Mouse (Mus musculus): ENCODE measurements at regions not wholly inside any gene's neighbourhood (a gene's known extent, or its start where the extent isn't known, plus 50 kb on each side); places are given as distances from the start of the nearest gene placed in this dataset.

DNA sequence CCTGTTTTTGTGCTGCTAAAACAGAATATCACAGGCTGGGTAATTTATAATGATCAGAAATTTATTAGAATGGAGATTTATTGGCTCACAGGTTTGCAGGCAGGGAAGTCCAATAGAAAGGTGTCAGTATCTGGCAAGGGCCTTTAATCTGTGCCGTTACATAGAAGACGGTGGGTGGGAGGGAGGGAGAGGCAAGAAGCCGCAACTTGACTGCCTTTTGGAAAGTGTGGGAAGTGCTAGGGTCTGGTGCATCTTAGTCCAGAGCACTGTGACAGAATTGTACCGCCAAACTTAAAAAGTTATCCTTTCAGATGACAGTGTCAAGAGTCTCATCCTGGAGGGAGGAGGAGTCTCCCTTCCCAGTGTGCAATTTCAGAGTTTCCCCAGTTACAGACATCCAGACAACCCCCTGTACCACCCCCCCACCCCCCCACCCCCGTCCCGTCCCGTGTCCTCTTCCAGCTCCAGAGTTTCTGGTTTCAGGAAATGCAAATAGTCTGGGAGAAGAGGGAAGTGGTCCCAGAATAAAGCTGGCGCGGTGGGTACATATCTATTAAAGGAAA, 261.4 kb upstream of the Mpped2 start:
- no peaks in the 10 kb centered on the region for H3K27me3 ChIP-seq (ENCODE audit: control insufficient read depth, insufficient read depth, low read length)
- H3K36me3 ChIP-seq (ENCODE audit: control insufficient read depth, insufficient read depth, low read length): no peaks in the 10 kb centered on the region
- intact Hi-C loops (cut with DNase I): loop anchor here (1.0 kb wide), 1 partner anchor 524 kb away; no protein-coding TSS in a partner anchor
- 12% methylated on average over 9 of the region's 9 CpGs for WGBS
- no peak overlapping the region for H3K4me3 ChIP-seq
- no peak overlapping the region for H3K9ac ChIP-seq (ENCODE audit: low read depth, low read length)
- no peaks in the 10 kb centered on the region for H3K79me2 ChIP-seq (replicated peaks; ENCODE audit: control insufficient read depth, insufficient read depth, low read length)
- H3K27ac ChIP-seq: no peak overlapping the region
- no peak for DNase-seq
- no peak for TF ChIP-seq EP300 (IDR thresholded peaks at IDR 0.05; ENCODE audit: insufficient read depth, low read depth, low read length)
- no peak for TF ChIP-seq POLR2A (IDR thresholded peaks at IDR 0.05; ENCODE audit: insufficient read depth, low read depth, low read length)
- no peak for TF ChIP-seq CTCF (IDR thresholded peaks at IDR 0.05)
- no peaks in the 10 kb centered on the region for H3K4me1 ChIP-seq (ENCODE audit: control insufficient read depth, insufficient read depth, low read length)

DNA sequence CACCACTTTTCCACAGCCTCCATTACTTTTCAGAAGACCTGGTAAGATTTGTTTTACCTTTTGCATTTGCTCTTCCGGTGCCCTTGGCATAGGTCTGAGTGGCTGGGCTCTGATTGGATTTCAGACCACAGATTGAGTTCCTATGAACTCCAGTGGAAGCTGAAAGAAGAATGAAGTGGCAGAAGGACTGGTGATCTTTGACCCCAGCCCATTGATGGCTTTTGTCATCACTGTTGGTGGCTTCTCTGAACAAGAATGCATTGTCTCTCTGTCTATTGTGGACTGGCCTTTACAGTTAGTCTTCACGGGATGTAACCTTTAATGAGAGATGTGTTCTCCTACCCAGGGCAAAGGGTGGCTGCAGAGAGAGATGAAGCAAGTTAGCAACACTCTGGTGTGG, 256.9 kb upstream of the Mpped2 start:
- H3K27me3 ChIP-seq (ENCODE audit: control insufficient read depth, insufficient read depth, low read length): no peaks in the 10 kb centered on the region
- TF ChIP-seq EP300 (IDR thresholded peaks at IDR 0.05; ENCODE audit: insufficient read depth, low read depth, low read length) (no peak), POLR2A (IDR thresholded peaks at IDR 0.05; ENCODE audit: insufficient read depth, low read depth, low read length) (no peak), CTCF (IDR thresholded peaks at IDR 0.05) (no peak)
- no peaks in the 10 kb centered on the region for H3K36me3 ChIP-seq (ENCODE audit: control insufficient read depth, insufficient read depth, low read length)
- DNase-seq: no peak
- H3K79me2 ChIP-seq (replicated peaks; ENCODE audit: control insufficient read depth, insufficient read depth, low read length): no peaks in the 10 kb centered on the region
- no peaks in the 10 kb centered on the region for H3K4me1 ChIP-seq (ENCODE audit: control insufficient read depth, insufficient read depth, low read length)
- no peak overlapping the region for H3K9ac ChIP-seq (ENCODE audit: low read depth, low read length)
- H3K27ac ChIP-seq: no peak overlapping the region
- intact Hi-C loops (cut with DNase I): no loop called here
- 82% methylated on average over 2 of the region's 2 CpGs for WGBS
- no peak overlapping the region for H3K4me3 ChIP-seq

DNA sequence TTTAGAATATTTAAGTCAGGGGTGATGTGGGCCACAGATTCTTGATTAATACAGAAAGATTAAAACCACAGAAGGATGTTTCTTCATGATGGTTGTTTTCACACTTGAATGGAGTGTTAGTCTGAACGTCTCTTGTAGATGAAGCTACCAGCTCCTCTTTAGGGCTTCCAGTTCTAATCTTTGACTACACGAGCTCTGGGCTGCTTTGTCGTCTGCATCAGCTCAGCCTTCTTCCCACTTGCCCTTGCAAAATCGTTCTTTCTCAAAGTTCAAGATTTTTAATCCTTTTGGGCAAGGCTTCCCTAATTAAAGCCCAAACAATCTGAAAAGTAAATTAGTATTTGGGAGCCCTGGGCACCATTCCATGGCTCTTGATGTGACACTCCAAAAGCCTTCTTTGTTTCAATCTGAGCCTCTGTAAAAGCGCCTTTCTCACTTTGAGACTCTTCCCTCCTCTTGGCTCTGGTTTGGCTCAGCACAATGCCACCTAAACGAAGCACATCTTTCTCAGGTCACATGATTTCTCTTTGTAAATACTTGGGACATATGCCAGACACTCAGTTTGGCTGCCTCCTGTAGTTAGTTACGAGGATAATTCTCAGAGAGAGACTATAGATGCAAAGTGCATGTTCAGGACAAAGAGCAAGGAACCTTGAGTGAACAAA, 238.6 kb upstream of the Mpped2 start:
- Histone ChIP-seq H3K9ac (ENCODE audit: low read depth, low read length) (no peak overlapping the region), H3K27ac (no peak overlapping the region), H3K27me3 (ENCODE audit: control insufficient read depth, insufficient read depth, low read length) (no peaks in the 10 kb centered on the region), H3K79me2 (replicated peaks; ENCODE audit: control insufficient read depth, insufficient read depth, low read length) (no peaks in the 10 kb centered on the region), H3K36me3 (ENCODE audit: control insufficient read depth, insufficient read depth, low read length) (no peaks in the 10 kb centered on the region), H3K4me3 (no peak overlapping the region), H3K4me1 (ENCODE audit: control insufficient read depth, insufficient read depth, low read length) (no peaks in the 10 kb centered on the region)
- DNase-seq: no peak
- intact Hi-C loops (cut with DNase I): no loop called here
- TF ChIP-seq CTCF (IDR thresholded peaks at IDR 0.05) (no peak), EP300 (IDR thresholded peaks at IDR 0.05; ENCODE audit: insufficient read depth, low read depth, low read length) (no peak), POLR2A (IDR thresholded peaks at IDR 0.05; ENCODE audit: insufficient read depth, low read depth, low read length) (no peak)
- 64% methylated on average over 7 of the region's 7 CpGs for WGBS

DNA sequence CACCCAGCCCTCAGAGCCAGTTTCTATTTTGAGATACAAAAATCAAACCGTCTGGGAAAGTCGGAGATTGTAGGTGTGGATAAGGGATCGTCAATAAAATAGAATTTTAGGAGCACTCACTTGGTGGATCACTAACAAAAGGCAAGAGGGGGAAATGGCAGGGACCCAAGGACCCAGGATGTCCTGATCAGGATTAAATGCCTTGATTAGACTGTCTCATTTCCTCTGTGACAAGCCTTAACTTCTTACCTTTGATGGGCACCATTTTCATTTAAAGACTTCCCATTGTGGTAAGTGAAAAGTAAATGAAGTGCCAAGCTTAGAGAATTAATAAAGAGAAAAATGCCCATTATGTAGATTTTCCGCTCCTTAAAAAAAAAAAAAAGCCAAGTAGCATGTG, 238.0 kb upstream of the Mpped2 start:
- TF ChIP-seq EP300 (IDR thresholded peaks at IDR 0.05; ENCODE audit: insufficient read depth, low read depth, low read length) (no peak), POLR2A (IDR thresholded peaks at IDR 0.05; ENCODE audit: insufficient read depth, low read depth, low read length) (no peak), CTCF (IDR thresholded peaks at IDR 0.05) (no peak)
- whole genome bisulfite sequencing: 77% methylated on average over 4 of the region's 4 CpGs
- H3K4me1 ChIP-seq (ENCODE audit: control insufficient read depth, insufficient read depth, low read length): no peaks in the 10 kb centered on the region
- no peak overlapping the region for H3K27ac ChIP-seq
- H3K79me2 ChIP-seq (replicated peaks; ENCODE audit: control insufficient read depth, insufficient read depth, low read length): no peaks in the 10 kb centered on the region
- H3K9ac ChIP-seq (ENCODE audit: low read depth, low read length): no peak overlapping the region
- H3K36me3 ChIP-seq (ENCODE audit: control insufficient read depth, insufficient read depth, low read length): no peaks in the 10 kb centered on the region
- no peaks in the 10 kb centered on the region for H3K27me3 ChIP-seq (ENCODE audit: control insufficient read depth, insufficient read depth, low read length)
- no peak overlapping the region for H3K4me3 ChIP-seq
- DNase-seq: no peak
- intact Hi-C loops (cut with DNase I): no loop called here

DNA sequence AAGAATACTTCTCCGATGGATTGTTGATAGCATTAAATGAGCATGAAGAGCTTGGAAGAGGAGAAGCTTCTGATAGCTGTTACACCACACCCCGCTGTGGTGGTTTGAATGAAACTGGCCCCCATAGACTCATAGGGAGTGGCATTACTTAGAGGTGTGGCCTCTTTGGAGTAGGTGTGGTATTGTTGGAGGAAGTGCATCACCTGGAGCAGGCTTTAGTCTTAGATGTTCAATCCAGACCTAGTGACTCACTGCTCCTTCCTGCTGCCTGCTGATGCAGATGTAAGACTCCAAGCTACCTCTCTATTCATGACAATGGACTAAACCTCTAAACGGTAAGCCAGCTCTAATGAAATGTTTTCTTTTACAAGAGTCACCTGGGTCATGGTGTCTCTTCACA, 237.1 kb upstream of the Mpped2 start:
- Histone ChIP-seq H3K79me2 (replicated peaks; ENCODE audit: control insufficient read depth, insufficient read depth, low read length) (no peaks in the 10 kb centered on the region), H3K4me1 (ENCODE audit: control insufficient read depth, insufficient read depth, low read length) (no peaks in the 10 kb centered on the region), H3K9ac (ENCODE audit: low read depth, low read length) (no peak overlapping the region), H3K36me3 (ENCODE audit: control insufficient read depth, insufficient read depth, low read length) (no peaks in the 10 kb centered on the region), H3K4me3 (no peak overlapping the region), H3K27ac (no peak overlapping the region), H3K27me3 (ENCODE audit: control insufficient read depth, insufficient read depth, low read length) (no peaks in the 10 kb centered on the region)
- no peak for DNase-seq
- TF ChIP-seq EP300 (IDR thresholded peaks at IDR 0.05; ENCODE audit: insufficient read depth, low read depth, low read length) (no peak), POLR2A (IDR thresholded peaks at IDR 0.05; ENCODE audit: insufficient read depth, low read depth, low read length) (no peak), CTCF (IDR thresholded peaks at IDR 0.05) (no peak)
- 91% methylated on average over 3 of the region's 3 CpGs for WGBS
- intact Hi-C loops (cut with DNase I): no loop called here

DNA sequence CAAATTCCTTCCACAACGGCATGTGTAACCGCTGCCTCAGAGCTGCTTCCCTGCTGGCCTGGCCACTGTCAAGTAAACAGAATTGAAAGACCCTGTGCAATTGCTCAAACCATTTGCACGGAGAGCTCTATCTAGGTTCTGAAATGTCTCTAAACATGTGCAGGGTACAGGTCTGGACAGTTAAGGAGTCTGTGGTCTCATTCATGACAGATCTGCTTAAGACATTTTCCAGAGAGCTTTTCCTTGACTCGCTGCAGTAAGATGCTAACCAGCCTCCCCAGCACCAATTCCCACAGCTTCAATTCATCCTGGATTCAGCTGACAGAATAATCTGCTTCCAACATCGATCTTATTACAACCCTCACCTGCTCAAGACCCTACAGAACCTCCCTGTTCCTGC, 235.1 kb upstream of the Mpped2 start:
- no peak overlapping the region for H3K9ac ChIP-seq (ENCODE audit: low read depth, low read length)
- H3K27ac ChIP-seq: no peak overlapping the region
- 47% methylated on average over 5 of the region's 5 CpGs for WGBS
- TF ChIP-seq POLR2A (IDR thresholded peaks at IDR 0.05; ENCODE audit: insufficient read depth, low read depth, low read length): no peak
- no peak for TF ChIP-seq CTCF (IDR thresholded peaks at IDR 0.05)
- no peak for TF ChIP-seq EP300 (IDR thresholded peaks at IDR 0.05; ENCODE audit: insufficient read depth, low read depth, low read length)
- DNase-seq: no peak
- intact Hi-C loops (cut with DNase I): no loop called here
- no peaks in the 10 kb centered on the region for H3K4me1 ChIP-seq (ENCODE audit: control insufficient read depth, insufficient read depth, low read length)
- no peaks in the 10 kb centered on the region for H3K27me3 ChIP-seq (ENCODE audit: control insufficient read depth, insufficient read depth, low read length)
- H3K4me3 ChIP-seq: no peak overlapping the region
- H3K79me2 ChIP-seq (replicated peaks; ENCODE audit: control insufficient read depth, insufficient read depth, low read length): no peaks in the 10 kb centered on the region
- no peaks in the 10 kb centered on the region for H3K36me3 ChIP-seq (ENCODE audit: control insufficient read depth, insufficient read depth, low read length)
